Comparison of ENCODE assay signal across 14 mouse cellular contexts in genomic region chr14:120578352-120579080, GRCm38 (mm10).
DNase-seq lines count a peak whose midpoint lies in the region; ATAC-seq lines count a peak whose summit lies in the region.
"Had no signal": no experiment of that assay in that cellular context is flagged by ENCODE, and none has a peak within 500 bp of the region (broad histone marks: within the 10 kb centered on the region; RNA-seq: fewer than 3 reads in every experiment).

No protein-coding gene starts in this region.

- H3K27ac ChIP-seq in liver, embryonic 11.5 days (ENCODE audit: low read depth, low read length), result no peak overlapping the region
- no peak overlapping the region for H3K27ac ChIP-seq in hindbrain, embryonic 12.5 days
- H3K27ac ChIP-seq: kidney, postnatal 0 days; limb, embryonic 13.5 days had no signal

- DNase-seq in left cerebral cortex, adult 11 months (ENCODE audit: low spot score), result peak; percentile 34
- no peak for DNase-seq in left cerebral cortex, postnatal 4 days
- peak; percentile 24 for DNase-seq in layer of hippocampus, adult 9-10 months (ENCODE audit: low spot score)
- peak; percentile 47 to 57 for DNase-seq in left cerebral cortex, postnatal 36 days (ENCODE audit: low spot score in 2 of 2)
- no peak for DNase-seq in liver, embryonic 11.5 days (ENCODE audit: low spot score)
- DNase-seq in thymus, postnatal 14 days, result no peak
- DNase-seq: adrenal gland, postnatal 36 days; cerebellum, adult 18-20 months; lung, embryonic 14.5 days had no signal

- H3K4me3 ChIP-seq in liver, embryonic 11.5 days (ENCODE audit: low read depth, low read length), result no peak overlapping the region
- no peak overlapping the region for H3K4me3 ChIP-seq in hindbrain, embryonic 12.5 days
- H3K4me3 ChIP-seq: limb, embryonic 13.5 days; megakaryocyte, embryonic 14.5 days had no signal

- H3K4me1 ChIP-seq in liver, embryonic 11.5 days (replicated peaks; ENCODE audit: control insufficient read depth, insufficient read depth, low read length), result no peaks in the 10 kb centered on the region
- no peaks in the 10 kb centered on the region for H3K4me1 ChIP-seq in hindbrain, embryonic 12.5 days
- H3K4me1 ChIP-seq: limb, embryonic 13.5 days had no signal

- no peak for ATAC-seq in liver, embryonic 11.5 days (replicated peaks; ENCODE audit: low FRiP score)
- no peak for ATAC-seq in hindbrain, embryonic 12.5 days (ENCODE audit: low FRiP score)

- intact Hi-C loops in left cerebral cortex, postnatal 4 days (cut with DNase I), result no loop called here
- intact Hi-C loops in left cerebral cortex, postnatal 36 days (cut with DNase I), result loop anchor here (10.0 kb wide), 1 partner anchor 186 kb away; no protein-coding TSS in a partner anchor

- no peaks in the 10 kb centered on the region for H3K27me3 ChIP-seq in liver, embryonic 11.5 days (replicated peaks; ENCODE audit: control insufficient read depth, insufficient read depth, low read length)
- H3K27me3 ChIP-seq in hindbrain, embryonic 12.5 days, result no peaks in the 10 kb centered on the region
- H3K27me3 ChIP-seq: limb, embryonic 13.5 days; megakaryocyte, embryonic 14.5 days had no signal

- H3K9ac ChIP-seq in liver, embryonic 11.5 days (ENCODE audit: low read depth, low read length), result no peak overlapping the region
- no peak overlapping the region for H3K9ac ChIP-seq in hindbrain, embryonic 12.5 days
- H3K9ac ChIP-seq: limb, embryonic 13.5 days; lung, embryonic 14.5 days had no signal

- WGBS in liver, embryonic 11.5 days, result 87% methylated on average over 11 of the region's 11 CpGs
- 84% methylated on average over 11 of the region's 11 CpGs for WGBS in hindbrain, embryonic 12.5 days

- no peak overlapping the region for H3K4me2 ChIP-seq in liver, embryonic 11.5 days
- H3K4me2 ChIP-seq in hindbrain, embryonic 12.5 days (replicated peaks), result no peak overlapping the region
- H3K4me2 ChIP-seq: limb, embryonic 13.5 days; lung, embryonic 14.5 days had no signal

- no peaks in the 10 kb centered on the region for H3K36me3 ChIP-seq in liver, embryonic 11.5 days (ENCODE audit: control insufficient read depth, insufficient read depth, low read length)
- H3K36me3 ChIP-seq in hindbrain, embryonic 12.5 days, result no peaks in the 10 kb centered on the region
- H3K36me3 ChIP-seq: G1E; limb, embryonic 13.5 days had no signal

- no peaks in the 10 kb centered on the region for H3K9me3 ChIP-seq in liver, embryonic 11.5 days (ENCODE audit: control insufficient read depth, low read length)
- H3K9me3 ChIP-seq in hindbrain, embryonic 12.5 days (replicated peaks), result no peaks in the 10 kb centered on the region
- H3K9me3 ChIP-seq: limb, embryonic 13.5 days; megakaryocyte, embryonic 14.5 days had no signal

Comparison
In these comparisons a context has a peak if more than half of its experiments do, and no peak if none do; other contexts are left out.
1. DNase-seq: peak in left cerebral cortex, adult 11 months (single experiment), layer of hippocampus, adult 9-10 months (single experiment) and left cerebral cortex, postnatal 36 days (2 of 2); none in left cerebral cortex, postnatal 4 days (single experiment), liver, embryonic 11.5 days (single experiment) and thymus, postnatal 14 days (single experiment).